Mouse (Mus musculus): ENCODE results near the gene Kif26b.

DNA sequence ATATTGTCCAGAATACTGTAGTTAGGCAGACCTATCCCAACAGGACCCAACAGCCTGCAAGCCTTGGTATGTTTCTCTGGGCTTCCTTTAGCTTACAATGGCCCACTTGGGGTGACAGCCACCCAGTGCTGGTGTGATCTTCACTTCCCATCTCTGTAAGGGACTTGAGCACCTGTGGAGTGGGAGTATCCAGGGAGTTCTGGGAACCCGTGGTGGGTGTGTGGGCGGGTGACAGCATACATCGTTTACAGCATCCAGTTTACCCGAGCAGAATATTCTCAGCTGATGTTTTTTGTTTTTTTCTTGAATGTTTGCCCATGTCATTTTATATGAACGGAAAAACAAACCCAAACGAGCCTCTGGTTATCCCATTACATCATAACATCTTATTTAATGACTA, 216.5 kb downstream of the Kif26b start:
- TF ChIP-seq CTCF (IDR thresholded peaks at IDR 0.05; ENCODE audit: extremely low read depth, insufficient read length, insufficient replicate concordance, low read depth, low read length) (no peak), POLR2A (IDR thresholded peaks at IDR 0.05; ENCODE audit: low read depth, low read length) (no peak)
